ENCODE assay signal across 11 mouse cellular contexts in genomic region chr10:87446829-87447753, GRCm38 (mm10). TPM values are rescaled to one million over a fixed set of nuclear protein-coding genes. Genes with fewer than 3 reads are reported as not detected.
A peak's percentile ranks its signal among the peaks of the same experiment; 100 is the strongest.
DNase-seq lines count a peak whose midpoint lies in the region; TF ChIP-seq lines count a peak whose summit lies in the region.
"Had no signal": no experiment of that assay in that cellular context is flagged by ENCODE, and none has a peak within 500 bp of the region (broad histone marks: within the 10 kb centered on the region; RNA-seq: fewer than 3 reads in every experiment).

No protein-coding gene starts in this region.

- H3K27me3 ChIP-seq in kidney, adult 2 months (replicated peaks; ENCODE audit: control insufficient read depth, insufficient read depth, low read length): no peaks in the 10 kb centered on the region; the same call in 1 of the 2 replicates

- TF ChIP-seq POLR2A in kidney, adult 2 months (IDR thresholded peaks at IDR 0.05; ENCODE audit: low read depth, low read length): no peak

- no peak overlapping the region for H3K4me3 ChIP-seq in kidney, adult 2 months (ENCODE audit: insufficient read depth, low read depth, low read length)

- no peak overlapping the region for H3K27ac ChIP-seq in kidney, adult 2 months (ENCODE audit: insufficient read depth, low read depth, low read length)

- TF ChIP-seq CTCF in kidney, adult 2 months (conservative IDR thresholded peaks at IDR 0.05; ENCODE audit: insufficient read depth, insufficient read length, low read depth, low read length): no peak

- no peaks in the 10 kb centered on the region for H3K4me1 ChIP-seq in kidney, adult 2 months (ENCODE audit: control insufficient read depth, insufficient read depth, low read length)

- no peaks in the 10 kb centered on the region for H3K36me3 ChIP-seq in kidney, adult 2 months (ENCODE audit: control insufficient read depth, insufficient read depth, low read length)

- WGBS in kidney, adult 2 months: 22% methylated on average over 13 of the region's 13 CpGs

- DNase-seq in embryo, embryonic 11 days: peak; percentile 12
- DNase-seq in embryo, embryonic 9.5 days (ENCODE audit: extremely low spot score): no peak
- peak; percentile 5 to 14 for DNase-seq in right cerebral cortex, adult 2 months (ENCODE audit: low spot score in 2 of 2)
- no peak for DNase-seq in right cerebral cortex, postnatal 14 days
- DNase-seq in layer of hippocampus, postnatal 10 days (ENCODE audit: low spot score in 2 of 2): peak; percentile 16 to 43
- DNase-seq in right cerebral cortex, postnatal 4 days: peak; percentile 18
- DNase-seq in kidney, adult 2 months: no peak
- DNase-seq in kidney, adult 18-20 months: no peak
- DNase-seq: adrenal gland, adult 2 months; kidney, adult 9 months; thymus, postnatal 25 days had no signal

RNA-seq across cellular contexts. Expression of gene Ascl1, which starts 46.4 kb away (rescaled TPM):
- total RNA-seq in layer of hippocampus, postnatal 10 days (2021): 10 to 100 TPM; 11.2 to 11.5 TPM
- polyA plus RNA-seq in kidney, adult 2 months (2012; rRNA removed): 0.14 and 0.15 TPM in 2 replicates

Comparison
In these comparisons a context has a peak if more than half of its experiments do, and no peak if none do; other contexts are left out.
1. DNase-seq: peak in embryo, embryonic 11 days (single experiment), right cerebral cortex, adult 2 months (2 of 2), layer of hippocampus, postnatal 10 days (2 of 2) and right cerebral cortex, postnatal 4 days (single experiment); none in embryo, embryonic 9.5 days (single experiment), right cerebral cortex, postnatal 14 days (single experiment), kidney, adult 2 months (single experiment) and kidney, adult 18-20 months (single experiment).